Mouse (Mus musculus) MEL (cell line): ENCODE results near the gene Dennd1a. TPM values are rescaled to one million over a fixed set of nuclear protein-coding genes. Genes with fewer than 3 reads are reported as not detected.

Source experiments
- DNase-seq: peaks from one replicate; pipeline ENCODE4 v3.0.0; 2011; ENCODE audit warnings: low read depth, low spot score
- H3K27ac ChIP-seq: 2 replicates; pipeline ENCODE4 v1.5.1; 2012; ENCODE audit warnings: low read depth, mild to moderate bottlenecking, control low read depth, low read length, moderate library complexity; ENCODE audit not compliant: control insufficient read depth
- H3K27me3 ChIP-seq, 2 experiments: fragments of 150-350 bp in 1 of 2; sonication (generic) in 1 of 2; 2 replicates each; pipeline ENCODE4 v1.6.1; 2012; ENCODE audit warnings: low read length in 2 of 2, mild to moderate bottlenecking in 2 of 2, improper control_type of control experiment in 1 of 2, moderate library complexity in 1 of 2; ENCODE audit not compliant: insufficient read depth in 2 of 2, control insufficient read depth in 1 of 2
- H3K36me3 ChIP-seq, 2 experiments: 2 replicates each; pipeline ENCODE4 v1.6.1; 2012 to 2014; ENCODE audit warnings: low read length in 2 of 2, improper control_type of control experiment in 1 of 2, inconsistent platforms in 1 of 2, mild to moderate bottlenecking in 1 of 2; ENCODE audit not compliant: insufficient read depth in 2 of 2, control insufficient read depth in 1 of 2
- H3K4me1 ChIP-seq, 2 experiments: fragments of 150-350 bp in 1 of 2; sonication (generic) in 1 of 2; 2 replicates each; pipeline ENCODE4 v1.6.1; 2012; ENCODE audit warnings: low read length in 2 of 2, improper control_type of control experiment in 1 of 2, mild to moderate bottlenecking in 1 of 2; ENCODE audit not compliant: insufficient read depth in 2 of 2, control insufficient read depth in 1 of 2
- H3K4me3 ChIP-seq, 2 experiments: fragments of 150-350 bp in 1 of 2; sonication (generic) in 1 of 2; 2 replicates each; pipeline ENCODE4 v1.5.1; 2012; ENCODE audit warnings: low read depth in 2 of 2, low read length in 2 of 2, mild to moderate bottlenecking in 2 of 2, moderate library complexity in 2 of 2, control low read depth in 1 of 2, improper control_type of control experiment in 1 of 2; ENCODE audit not compliant: control insufficient read depth in 1 of 2, insufficient read depth in 1 of 2
- H3K79me2 ChIP-seq: 2 replicates; pipeline ENCODE4 v1.6.1; 2012; ENCODE audit warnings: mild to moderate bottlenecking, low read length, moderate library complexity; ENCODE audit not compliant: control insufficient read depth, poor library complexity, insufficient read depth
- H3K9ac ChIP-seq: 2 replicates; pipeline ENCODE4 v1.6.1; 2012; ENCODE audit warnings: low read depth, mild to moderate bottlenecking, control low read depth, low read length, moderate library complexity; ENCODE audit not compliant: control insufficient read depth, poor library complexity, severe bottlenecking
- H3K9me3 ChIP-seq: fragments of 150-350 bp; sonication (generic); replicated peaks from 2 replicates; pipeline ENCODE4 v1.6.1; 2012; ENCODE audit warnings: mild to moderate bottlenecking, low read length, improper control_type of control experiment, moderate library complexity; ENCODE audit not compliant: insufficient read depth
- CHD2 ChIP-seq: IDR thresholded peaks from 2 replicates; pipeline ENCODE4 v1.6.1; 2011; ENCODE audit warnings: low read length, improper control_type of control experiment
- CTCF ChIP-seq, 3 experiments: IDR thresholded peaks in 2 of 3; conservative IDR thresholded peaks in 1 of 3; 2 replicates each; pipeline ENCODE4 v1.5.1; 2011 to 2012; ENCODE audit warnings: low read length in 3 of 3, low read depth in 2 of 3, mild to moderate bottlenecking in 2 of 3, improper control_type of control experiment in 1 of 3, inconsistent platforms in 1 of 3, mixed read lengths in 1 of 3, moderate library complexity in 1 of 3; ENCODE audit not compliant: control insufficient read depth in 1 of 3, insufficient read depth in 1 of 3, poor library complexity in 1 of 3, severe bottlenecking in 1 of 3
- ELF1 ChIP-seq: IDR thresholded peaks from 2 replicates; pipeline ENCODE4 v1.6.1; 2014; ENCODE audit warnings: low read depth, mild to moderate bottlenecking, inconsistent platforms, low read length, improper control_type of control experiment, moderate library complexity
- ETS1 ChIP-seq: IDR thresholded peaks from 2 replicates; pipeline ENCODE4 v1.6.1; 2012; ENCODE audit warnings: low read depth, mild to moderate bottlenecking, inconsistent platforms, low read length, improper control_type of control experiment, moderate library complexity
- GABPA ChIP-seq: IDR thresholded peaks from 2 replicates; pipeline ENCODE4 v1.6.1; 2012; ENCODE audit warnings: low read depth, mild to moderate bottlenecking, inconsistent platforms, low read length, improper control_type of control experiment, moderate library complexity
- GATA1 ChIP-seq: IDR thresholded peaks from 2 replicates; pipeline ENCODE4 v1.6.1; 2011; ENCODE audit warnings: low read depth, low read length, improper control_type of control experiment
- JUND ChIP-seq: IDR thresholded peaks from 2 replicates; pipeline ENCODE4 v1.6.1; 2011; ENCODE audit warnings: low read depth, mild to moderate bottlenecking, improper control_type of control experiment, low read length
- MAFK ChIP-seq: IDR thresholded peaks from 2 replicates; pipeline ENCODE4 v1.6.1; 2011; ENCODE audit warnings: low read depth, mild to moderate bottlenecking, low read length, improper control_type of control experiment, borderline replicate concordance
- MAX ChIP-seq: IDR thresholded peaks from 2 replicates; pipeline ENCODE4 v1.6.1; 2011; ENCODE audit warnings: low read length, improper control_type of control experiment
- MAZ ChIP-seq: IDR thresholded peaks from 2 replicates; pipeline ENCODE4 v1.6.1; 2012; ENCODE audit warnings: low read depth, mild to moderate bottlenecking, inconsistent platforms, low read length, improper control_type of control experiment
- MXI1 ChIP-seq: IDR thresholded peaks from 2 replicates; pipeline ENCODE4 v1.6.1; 2011; ENCODE audit warnings: mild to moderate bottlenecking, low read depth, low read length, improper control_type of control experiment
- MYB ChIP-seq: IDR thresholded peaks from 2 replicates; pipeline ENCODE4 v1.6.1; 2011; ENCODE audit warnings: mild to moderate bottlenecking, low read depth, low read length, improper control_type of control experiment
- RAD21 ChIP-seq: IDR thresholded peaks from 2 replicates; pipeline ENCODE4 v1.6.1; 2011; ENCODE audit warnings: mild to moderate bottlenecking, low read depth, low read length, improper control_type of control experiment
- TAL1 ChIP-seq: IDR thresholded peaks from 2 replicates; pipeline ENCODE4 v1.6.1; 2012; ENCODE audit warnings: mild to moderate bottlenecking, inconsistent platforms, low read length, moderate library complexity, mixed read lengths
- TCF12 ChIP-seq: IDR thresholded peaks from 2 replicates; pipeline ENCODE4 v1.6.1; 2014; ENCODE audit warnings: low read depth, mild to moderate bottlenecking, inconsistent platforms, low read length, improper control_type of control experiment, moderate library complexity
- USF1 ChIP-seq: IDR thresholded peaks from 2 replicates; pipeline ENCODE4 v1.6.1; 2014; ENCODE audit warnings: low read depth, mild to moderate bottlenecking, inconsistent platforms, low read length, improper control_type of control experiment, moderate library complexity
- USF2 ChIP-seq, 2 experiments: IDR thresholded peaks; 2 replicates each; pipeline ENCODE4 v1.6.1; 2011 to 2012; ENCODE audit warnings: improper control_type of control experiment in 2 of 2, low read length in 2 of 2, borderline replicate concordance in 1 of 2, inconsistent platforms in 1 of 2, low read depth in 1 of 2, mild to moderate bottlenecking in 1 of 2; ENCODE audit not compliant: insufficient read depth in 1 of 2
- ZC3H11A ChIP-seq: IDR thresholded peaks from 2 replicates; pipeline ENCODE4 v1.6.1; 2012; ENCODE audit warnings: low read depth, mild to moderate bottlenecking, inconsistent platforms, low read length, improper control_type of control experiment
- ZMIZ1 ChIP-seq: IDR thresholded peaks from 2 replicates; pipeline ENCODE4 v1.6.1; 2012; ENCODE audit warnings: low read depth, mild to moderate bottlenecking, inconsistent platforms, low read length, improper control_type of control experiment, moderate library complexity
- ZNF384 ChIP-seq: IDR thresholded peaks from 2 replicates; pipeline ENCODE4 v1.6.1; 2012; ENCODE audit warnings: low read depth, mild to moderate bottlenecking, inconsistent platforms, low read length, improper control_type of control experiment
- polyA plus RNA-seq, 2 experiments: library from polyadenylated mRNA; stranded (reverse) in 1 of 2; unstranded in 1 of 2; fragments of >175 nt in 1 of 2; fragments of >200 nt in 1 of 2; gene quantifications; 2 replicates each; pipeline versions ENCODE4 v1.2.1 to v1.2.4; 2012; ENCODE audit warnings: low replicate concordance in 2 of 2, low read depth in 1 of 2; ENCODE audit not compliant: insufficient read length in 2 of 2, insufficient read depth in 1 of 2, missing spikeins in 1 of 2
- total RNA-seq: library from RNA; depleted of rRNA; stranded (reverse); fragments of 300-350 nt; gene quantifications from 2 replicates; pipeline ENCODE4 v1.2.3, GENCODE M21; 2012

Dennd1a gene
- total and polyA plus RNA-seq, 3 experiments, result 5.0 to 21.8 TPM; not detected in 1

DNA sequence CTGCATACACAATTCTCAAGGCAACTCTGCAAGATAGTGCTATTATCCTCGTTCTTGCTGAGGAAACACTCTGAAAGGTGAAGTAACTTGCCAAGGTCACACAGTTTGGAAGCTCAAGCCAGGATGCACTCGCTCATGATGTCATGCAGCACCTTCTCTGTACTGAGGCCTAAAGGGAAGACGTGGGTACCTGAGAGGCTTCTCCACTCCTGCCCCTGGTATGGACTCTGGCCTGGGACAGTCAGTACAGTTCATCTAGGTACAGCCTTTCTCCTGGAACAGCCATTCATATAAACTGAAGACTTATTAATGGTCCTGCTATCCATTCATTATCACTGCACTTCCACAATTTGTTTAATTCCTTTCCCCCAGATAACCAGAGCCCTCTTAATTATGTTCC is 298.1 kb downstream of the Dennd1a start:
- Histone ChIP-seq H3K9ac (no peak overlapping the region), H3K9me3 (no peaks in the 10 kb centered on the region)
- TF ChIP-seq GABPA, result no peak
- no peak for TF ChIP-seq MXI1
- no peak for TF ChIP-seq ZNF384
- TF ChIP-seq MYB, result no peak
- TF ChIP-seq GATA1, result no peak
- no peak for TF ChIP-seq MAZ
- no peak for TF ChIP-seq CHD2
- TF ChIP-seq MAX, result no peak
- TF ChIP-seq TAL1, result no peak
- TF ChIP-seq CTCF (IDR thresholded peaks at IDR 0.05 in 2 of 3, conservative IDR thresholded peaks at IDR 0.05 in 1 of 3; ENCODE audit: control insufficient read depth in 1 of 3, insufficient read depth in 1 of 3, low read depth in 2 of 3, low read length in 3 of 3, poor library complexity in 1 of 3, severe bottlenecking in 1 of 3), result no peak
- TF ChIP-seq, all 39 proteins: peak for 0
- Histone ChIP-seq H3K79me2 (no peaks in the 10 kb centered on the region), H3K4me1 (no peaks in the 10 kb centered on the region), H3K27me3 (no peaks in the 10 kb centered on the region), H3K36me3 (no peaks in the 10 kb centered on the region), H3K27ac (no peak overlapping the region), H3K4me3 (no peak overlapping the region)
- DNase-seq, result no peak

DNA sequence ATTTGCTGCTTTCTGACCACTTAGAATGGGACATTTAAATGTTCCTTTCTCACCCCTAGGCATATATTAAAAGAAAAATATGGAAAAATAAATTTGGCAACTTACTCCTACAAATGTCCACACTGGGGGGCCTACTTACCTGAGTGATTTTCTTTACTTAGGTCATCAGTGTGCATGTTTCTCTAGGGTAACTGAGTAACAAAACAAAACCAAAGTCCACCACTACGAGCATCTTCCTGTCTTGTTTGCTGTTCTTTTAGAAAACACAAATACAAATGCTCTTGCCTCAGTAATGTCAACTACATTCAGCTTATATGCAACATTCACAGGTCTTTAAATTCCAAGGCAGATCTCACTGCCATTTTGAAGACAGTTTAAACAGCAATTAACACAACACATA is 298.9 kb downstream of the Dennd1a start:
- H3K79me2 ChIP-seq, result no peaks in the 10 kb centered on the region
- H3K27me3 ChIP-seq, result no peaks in the 10 kb centered on the region
- no peaks in the 10 kb centered on the region; a peak in 1 of 4 replicates for H3K36me3 ChIP-seq
- H3K9ac ChIP-seq, result no peak overlapping the region
- no peak overlapping the region for H3K27ac ChIP-seq
- H3K4me1 ChIP-seq, result no peaks in the 10 kb centered on the region
- no peak for DNase-seq
- no peak overlapping the region for H3K4me3 ChIP-seq
- TF ChIP-seq ELF1 (no peak), RAD21 (no peak), ZMIZ1 (no peak), GATA1 (no peak), MAZ (no peak), JUND (no peak), ZC3H11A (no peak), MAFK (no peak)
- H3K9me3 ChIP-seq, result no peaks in the 10 kb centered on the region

DNA sequence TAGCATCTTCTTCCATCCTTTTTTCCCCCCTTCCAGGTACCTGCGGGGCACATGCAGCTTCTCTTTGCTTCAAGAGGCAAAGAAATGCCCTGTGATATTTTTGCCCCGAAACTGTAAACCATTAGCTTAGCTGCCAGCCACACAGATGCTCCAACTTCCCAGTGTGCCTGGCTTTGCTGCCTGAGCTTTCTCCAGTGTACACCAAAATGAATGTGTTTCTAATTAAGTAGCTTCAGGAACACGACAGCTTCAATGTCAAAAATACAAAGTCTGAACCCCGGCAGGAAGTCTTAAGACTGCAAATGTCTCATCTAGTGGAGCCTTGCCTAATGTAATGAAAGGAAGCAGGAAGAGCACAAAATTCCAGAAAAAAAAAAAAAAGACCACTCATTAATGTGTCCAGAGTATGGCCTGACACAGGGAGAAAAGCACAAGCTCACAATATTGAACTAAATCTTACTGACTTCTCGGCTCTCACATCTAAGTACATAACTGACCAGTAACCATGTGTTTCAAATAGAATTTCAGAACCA is 301.4 kb downstream of the Dennd1a start:
- Histone ChIP-seq H3K27ac (no peak overlapping the region), H3K4me1 (peaks cover 0 to 3% of the 10 kb centered on the region in 2 experiments; a peak in 1 of 4 replicates), H3K4me3 (no peak overlapping the region), H3K36me3 (peaks cover 0 to 2% of the 10 kb centered on the region in 2 experiments; a peak in 2 of 4 replicates), H3K79me2 (no peaks in the 10 kb centered on the region), H3K9me3 (no peaks in the 10 kb centered on the region), H3K27me3 (no peaks in the 10 kb centered on the region), H3K9ac (no peak overlapping the region)
- TF ChIP-seq ETS1 (no peak), USF2 (IDR thresholded peaks at IDR 0.05; ENCODE audit: borderline replicate concordance in 1 of 2, insufficient read depth in 1 of 2, low read depth in 1 of 2, low read length in 2 of 2) (no peak), TCF12 (no peak), MAX (no peak), CTCF (IDR thresholded peaks at IDR 0.05 in 2 of 3, conservative IDR thresholded peaks at IDR 0.05 in 1 of 3; ENCODE audit: control insufficient read depth in 1 of 3, insufficient read depth in 1 of 3, low read depth in 2 of 3, low read length in 3 of 3, poor library complexity in 1 of 3, severe bottlenecking in 1 of 3) (no peak), USF1 (no peak), RAD21 (no peak)
- no peak for DNase-seq
